Mouse (Mus musculus): Measurements from ENCODE around the gene Samd10.

DNA sequence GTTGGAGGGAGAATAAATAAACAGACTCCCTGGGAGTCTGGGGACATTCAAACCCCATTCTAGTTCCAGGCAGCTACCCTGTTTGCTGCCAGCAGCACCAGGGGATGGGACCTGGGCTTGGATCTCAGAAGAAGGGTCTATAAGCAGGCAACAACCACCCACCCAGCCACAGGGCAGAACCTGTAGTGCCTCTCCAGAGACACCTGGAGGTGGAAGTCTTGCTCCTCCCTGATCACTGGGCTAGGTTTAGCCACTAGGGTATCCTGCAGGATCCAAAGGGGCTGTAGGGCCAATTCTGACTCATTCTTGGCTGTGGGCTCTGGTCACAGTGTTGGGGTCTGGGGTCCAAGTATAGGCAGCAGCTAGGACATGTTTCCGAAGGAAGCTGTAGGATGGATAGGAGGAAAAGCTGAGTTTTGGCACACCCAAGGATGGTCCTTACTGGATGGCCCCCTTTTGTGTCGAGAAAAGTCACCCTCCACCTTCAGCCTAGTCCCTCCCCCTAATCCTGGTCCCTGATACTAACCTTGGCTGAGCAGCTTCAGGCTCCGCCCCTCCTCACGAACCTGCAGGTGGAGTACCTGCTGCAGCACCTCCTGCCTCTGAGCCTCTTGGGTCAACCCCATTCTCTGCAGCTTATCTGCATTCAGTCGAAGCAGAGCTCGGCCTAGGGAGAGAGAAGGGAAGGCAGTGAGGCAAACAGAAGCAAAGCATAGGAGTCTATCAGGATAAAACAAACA lies 2.6 kb downstream of the Samd10 start:
- TF ChIP-seq GATA1 (IDR thresholded peaks at IDR 0.05; ENCODE audit: borderline replicate concordance, low read length) (no peak), FLI1 (IDR thresholded peaks at IDR 0.05; ENCODE audit: low read length) (no peak)

Measured in megakaryocyte, embryonic 14.5 days (primary cell).